Mouse (Mus musculus): ENCODE measurements around the gene Ssmem1. TPM values are rescaled to one million over a fixed set of nuclear protein-coding genes. Genes with fewer than 3 reads are reported as not detected.

Ssmem1 gene
- total and polyA plus RNA-seq, 3 experiments: 0.17 to 0.34 TPM; not detected in 1

DNA sequence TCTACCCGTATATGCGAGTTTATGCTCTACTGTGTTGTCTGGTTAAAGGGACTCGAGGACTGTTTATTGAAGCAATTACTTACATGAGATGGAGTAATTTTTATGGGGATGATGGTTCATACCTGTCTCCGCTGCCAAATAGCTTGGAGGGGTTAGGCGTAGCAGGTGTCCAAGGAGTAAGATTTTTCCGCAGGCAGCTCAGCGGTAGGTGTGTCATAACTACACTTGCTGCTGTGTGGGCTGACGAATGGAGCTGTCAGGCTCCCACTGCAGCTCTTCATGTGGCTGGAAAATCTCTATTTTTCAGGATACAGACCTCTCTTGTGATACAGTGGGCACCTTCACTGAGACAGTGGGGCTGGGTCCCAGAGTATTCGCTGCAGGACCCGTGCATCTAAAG lies 59.7 kb downstream of the Ssmem1 start:
- in situ Hi-C loops (cut with MboI; ENCODE audit: low pct_ligation_motif_present, low pct_unique_long_range_greater_than_20kb, low sequenced_read_pairs) (no loop called here), dilution Hi-C loops (cut with MboI; ENCODE audit: extremely low pct_ligation_motif_present, extremely low pct_unique_long_range_greater_than_20kb, low sequenced_read_pairs) (no loop called here)
- no peak for DNase-seq (ENCODE audit: extremely low read depth)
- TF ChIP-seq UBTF (IDR thresholded peaks at IDR 0.05; ENCODE audit: low read depth, low read length) (no peak), CHD1 (IDR thresholded peaks at IDR 0.05; ENCODE audit: low read depth, low read length) (no peak), CTCF (conservative IDR thresholded peaks at IDR 0.05 in 1 of 2, IDR thresholded peaks at IDR 0.05 in 1 of 2; ENCODE audit: low read depth in 2 of 2, low read length in 2 of 2) (no peak), GABPA (IDR thresholded peaks at IDR 0.05; ENCODE audit: insufficient replicate concordance, low read depth, low read length) (no peak)
- Histone ChIP-seq H3K36me3 (replicated peaks in 1 of 2; ENCODE audit: control insufficient read depth in 1 of 2, insufficient read depth in 1 of 2, low read length in 1 of 2) (no peaks in the 10 kb centered on the region), H3K79me2 (replicated peaks; ENCODE audit: control insufficient read depth, extremely low read depth, insufficient read depth, poor library complexity, severe bottlenecking) (no peaks in the 10 kb centered on the region), H3K4me3 (replicated peaks in 1 of 3; ENCODE audit: low read depth in 2 of 3, low read length in 2 of 3, poor library complexity in 1 of 3) (no peak overlapping the region), H3K27me3 (replicated peaks) (no peaks in the 10 kb centered on the region), H3K4me1 (ENCODE audit: control insufficient read depth in 1 of 2, insufficient read depth in 2 of 2) (no peaks in the 10 kb centered on the region), H3K4me2 (ENCODE audit: insufficient read depth, low read depth, poor library complexity, severe bottlenecking) (no peak overlapping the region), H3K27ac (ENCODE audit: insufficient read depth, low read depth) (no peak overlapping the region), H3K9me3 (replicated peaks; ENCODE audit: low read length) (no peaks in the 10 kb centered on the region), H3K9ac (ENCODE audit: insufficient read depth, low read depth) (no peak overlapping the region)

Other genes with a start within 250 kb of the Ssmem1 start
- gene Ube2h, start 205.3 kb upstream of the Ssmem1 start, total RNA-seq (2012; rRNA removed): 9.4 and 13.4 TPM in 2 replicates
- gene Ube2h, start 205.3 kb upstream of the Ssmem1 start, total RNA-seq (2014; rRNA removed): 5.9 and 6.1 TPM in 2 replicates
- gene Ube2h, start 205.3 kb upstream of the Ssmem1 start, polyA plus RNA-seq (2012; ENCODE audit: insufficient read length, low read depth): 11.8 and 13.4 TPM in 2 replicates
- 59.5 and 61.3 TPM in 2 replicates for gene Zc3hc1, start 118.8 kb upstream of the Ssmem1 start, total RNA-seq (2012; rRNA removed)
- 89.5 and 94.4 TPM in 2 replicates for gene Zc3hc1, start 118.8 kb upstream of the Ssmem1 start, total RNA-seq (2014; rRNA removed)
- 72.9 and 80.2 TPM in 2 replicates for gene Zc3hc1, start 118.8 kb upstream of the Ssmem1 start, polyA plus RNA-seq (2012; ENCODE audit: insufficient read length, low read depth)
- 30.6 and 37.7 TPM in 2 replicates for gene Klhdc10, start 108.0 kb upstream of the Ssmem1 start, total RNA-seq (2012; rRNA removed)
- 22.1 and 26.3 TPM in 2 replicates for gene Klhdc10, start 108.0 kb upstream of the Ssmem1 start, total RNA-seq (2014; rRNA removed)
- 29.6 and 35.8 TPM in 2 replicates for gene Klhdc10, start 108.0 kb upstream of the Ssmem1 start, polyA plus RNA-seq (2012; ENCODE audit: insufficient read length, low read depth)
- gene Tmem209, start 66 bp upstream of the Ssmem1 start, total RNA-seq (2012; rRNA removed): 25.1 and 27.1 TPM in 2 replicates
- 46.5 and 53.3 TPM in 2 replicates for gene Tmem209, start 66 bp upstream of the Ssmem1 start, total RNA-seq (2014; rRNA removed)
- gene Tmem209, start 66 bp upstream of the Ssmem1 start, polyA plus RNA-seq (2012; ENCODE audit: insufficient read length, low read depth): 53.2 and 59.2 TPM in 2 replicates
- not detected in 2 replicates for gene Cpa2, start 31.7 kb downstream of the Ssmem1 start, total RNA-seq (2012; rRNA removed)
- gene Cpa2, start 31.7 kb downstream of the Ssmem1 start, total RNA-seq (2014; rRNA removed): not detected in 2 replicates
- gene Cpa2, start 31.7 kb downstream of the Ssmem1 start, polyA plus RNA-seq (2012; ENCODE audit: insufficient read length, low read depth): not detected in 2 replicates
- not detected in 2 replicates for gene Cpa4, start 58.5 kb downstream of the Ssmem1 start, total RNA-seq (2012; rRNA removed)
- gene Cpa4, start 58.5 kb downstream of the Ssmem1 start, total RNA-seq (2014; rRNA removed): not detected in 2 replicates
- gene Cpa4, start 58.5 kb downstream of the Ssmem1 start, polyA plus RNA-seq (2012; ENCODE audit: insufficient read length, low read depth): not detected in 2 replicates
- gene Cpa5, start 101.2 kb downstream of the Ssmem1 start, total RNA-seq (2012; rRNA removed): not detected in 2 replicates
- gene Cpa5, start 101.2 kb downstream of the Ssmem1 start, total RNA-seq (2014; rRNA removed): not detected in 2 replicates
- gene Cpa5, start 101.2 kb downstream of the Ssmem1 start, polyA plus RNA-seq (2012; ENCODE audit: insufficient read length, low read depth): not detected in 2 replicates
- gene Cpa1, start 129.4 kb downstream of the Ssmem1 start, total RNA-seq (2012; rRNA removed): not detected in 2 replicates
- not detected in 2 replicates for gene Cpa1, start 129.4 kb downstream of the Ssmem1 start, total RNA-seq (2014; rRNA removed)
- not detected in 2 replicates for gene Cpa1, start 129.4 kb downstream of the Ssmem1 start, polyA plus RNA-seq (2012; ENCODE audit: insufficient read length, low read depth)
- gene Cep41, start 183.9 kb downstream of the Ssmem1 start, total RNA-seq (2012; rRNA removed): 4.2 and 4.5 TPM in 2 replicates
- 9.0 and 11.4 TPM in 2 replicates for gene Cep41, start 183.9 kb downstream of the Ssmem1 start, total RNA-seq (2014; rRNA removed)
- 7.1 and 8.7 TPM in 2 replicates for gene Cep41, start 183.9 kb downstream of the Ssmem1 start, polyA plus RNA-seq (2012; ENCODE audit: insufficient read length, low read depth)
- gene Mest, start 213.7 kb downstream of the Ssmem1 start, total RNA-seq (2012; rRNA removed): 0.08 and 0.13 TPM in 2 replicates
- not detected in 2 replicates for gene Mest, start 213.7 kb downstream of the Ssmem1 start, total RNA-seq (2014; rRNA removed)
- gene Mest, start 213.7 kb downstream of the Ssmem1 start, polyA plus RNA-seq (2012; ENCODE audit: insufficient read length, low read depth): 0.42 TPM in 1 of 2 replicates, not detected in the other

All from CH12.LX (cell line).